Mouse (Mus musculus) midbrain, embryonic 16.5 days (tissue): ENCODE measurements at regions not wholly inside any gene's neighbourhood (a gene's known extent, or its start where the extent isn't known, plus 50 kb on each side); places are given as distances from the start of the nearest gene placed in this dataset.

Experiments used
- ATAC-seq: fragments of 200-750 bp; cut with Nextera tagmentation; 2 replicates; pipeline ENCODE4 v1.8.0; 2017; ENCODE audit warnings: moderate TSS enrichment
- H3K27ac ChIP-seq: fragments of 300-500 bp; sonication (generic); 2 replicates; pipeline ENCODE4 v1.5.1; 2014; ENCODE audit warnings: mild to moderate bottlenecking, low read length, mixed read lengths
- H3K27me3 ChIP-seq: fragments of 300-500 bp; sonication (generic); 2 replicates; pipeline ENCODE4 v1.6.1; 2014; ENCODE audit warnings: low read depth, low read length, mixed read lengths; ENCODE audit not compliant: control insufficient read depth, insufficient read depth
- H3K36me3 ChIP-seq: fragments of 300-500 bp; sonication (generic); 2 replicates; pipeline ENCODE4 v1.6.1; 2014; ENCODE audit warnings: mild to moderate bottlenecking, low read length, moderate library complexity, mixed read lengths; ENCODE audit not compliant: control insufficient read depth, insufficient read depth
- H3K4me1 ChIP-seq: fragments of 300-500 bp; sonication (generic); 2 replicates; pipeline ENCODE4 v1.6.1; 2014; ENCODE audit warnings: mild to moderate bottlenecking, low read length, mixed read lengths; ENCODE audit not compliant: control insufficient read depth, insufficient read depth
- H3K4me2 ChIP-seq: fragments of 300-500 bp; sonication (generic); 2 replicates; pipeline ENCODE4 v1.6.1; 2014; ENCODE audit warnings: mild to moderate bottlenecking, low read length, mixed read lengths
- H3K4me3 ChIP-seq: fragments of 300-500 bp; sonication (generic); 2 replicates; pipeline ENCODE4 v1.5.1; 2014; ENCODE audit warnings: low read depth, mild to moderate bottlenecking, low read length, moderate library complexity, mixed read lengths
- H3K9ac ChIP-seq: fragments of 300-500 bp; sonication (generic); 2 replicates; pipeline ENCODE4 v1.6.1; 2014; ENCODE audit warnings: low read depth, low read length, mixed read lengths
- H3K9me3 ChIP-seq: fragments of 300-500 bp; sonication (generic); replicated peaks from 2 replicates; pipeline ENCODE4 v1.6.1; 2014; ENCODE audit warnings: mild to moderate bottlenecking, low read length, mixed read lengths; ENCODE audit not compliant: control insufficient read depth, poor library complexity, severe bottlenecking
- whole genome bisulfite sequencing: fragments of 180-500 bp; shearing (Covaris S2); extraction: QIAGEN DNeasy Blood & Tissue Kit; methylation state at CpG from one replicate; pipeline ENCODE4 v1.1.7; 2014; 5-methylcytosine and 5-hydroxymethylcytosine counted together

- no peak overlapping the region for H3K27ac ChIP-seq
- H3K4me3 ChIP-seq, result no peak overlapping the region
- H3K36me3 ChIP-seq, result no peaks in the 10 kb centered on the region
- no peak overlapping the region for H3K4me2 ChIP-seq
- no peak for ATAC-seq
- H3K9ac ChIP-seq, result no peak overlapping the region
- H3K9me3 ChIP-seq, result no peaks in the 10 kb centered on the region
- no peaks in the 10 kb centered on the region for H3K4me1 ChIP-seq
- H3K27me3 ChIP-seq, result no peaks in the 10 kb centered on the region
- 90% methylated on average over 4 of the region's 4 CpGs for WGBS
Observed at GRCm38 (mm10) chr12:16210553-16210952, 393.8 kb upstream of the Trib2 start.

DNA sequence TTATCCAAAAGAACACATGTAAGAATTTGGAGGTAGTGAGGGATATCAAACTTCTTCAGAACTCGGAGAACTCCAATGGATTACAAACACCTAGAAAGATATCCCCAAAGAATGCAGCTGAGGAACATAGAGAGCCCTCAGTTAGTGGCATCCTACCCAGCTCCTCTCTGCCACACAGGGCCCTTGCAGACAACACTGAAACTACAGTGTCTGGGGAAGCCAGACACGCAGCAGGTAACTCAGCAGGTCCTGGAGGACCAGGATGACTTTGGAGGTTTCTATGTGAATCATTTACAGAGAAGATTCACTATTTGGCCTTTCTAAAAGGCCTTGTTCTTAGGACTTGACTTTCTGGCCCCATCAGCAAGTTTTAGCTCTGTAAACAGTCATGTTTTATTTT is 393.4 kb upstream of the Trib2 start:
- H3K36me3 ChIP-seq, result no peaks in the 10 kb centered on the region
- H3K27ac ChIP-seq, result no peak overlapping the region
- H3K9me3 ChIP-seq, result no peaks in the 10 kb centered on the region
- H3K27me3 ChIP-seq, result no peaks in the 10 kb centered on the region
- H3K4me1 ChIP-seq, result no peaks in the 10 kb centered on the region
- 74% methylated on average over 2 of the region's 2 CpGs for WGBS
- no peak overlapping the region for H3K4me3 ChIP-seq
- H3K9ac ChIP-seq, result no peak overlapping the region
- ATAC-seq, result no peak
- H3K4me2 ChIP-seq, result no peak overlapping the region

DNA sequence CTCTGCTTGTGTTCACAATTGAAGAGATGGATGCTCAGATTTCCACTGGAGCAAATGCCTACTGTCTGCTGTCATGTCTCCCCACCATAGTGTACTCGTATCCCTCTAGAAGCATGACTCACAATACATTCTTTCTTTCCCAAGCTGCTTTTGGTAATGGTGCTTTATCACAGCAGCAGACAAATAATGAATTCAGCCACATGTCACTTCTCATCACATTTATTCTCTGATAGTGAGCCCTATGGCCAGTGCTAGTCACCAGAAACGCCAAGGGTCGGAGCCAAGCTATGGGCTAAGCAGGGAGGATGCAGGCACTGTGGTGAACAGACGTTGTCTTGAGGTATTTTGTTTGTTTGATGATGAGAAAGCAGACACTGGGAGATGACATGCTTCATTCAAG is 388.2 kb upstream of the Trib2 start:
- Histone ChIP-seq H3K36me3 (no peaks in the 10 kb centered on the region), H3K4me1 (no peaks in the 10 kb centered on the region), H3K27ac (no peak overlapping the region), H3K4me3 (no peak overlapping the region), H3K4me2 (no peak overlapping the region), H3K9ac (no peak overlapping the region), H3K9me3 (no peaks in the 10 kb centered on the region), H3K27me3 (no peaks in the 10 kb centered on the region)
- 75% methylated on average over 4 of the region's 4 CpGs for WGBS
- no peak for ATAC-seq

DNA sequence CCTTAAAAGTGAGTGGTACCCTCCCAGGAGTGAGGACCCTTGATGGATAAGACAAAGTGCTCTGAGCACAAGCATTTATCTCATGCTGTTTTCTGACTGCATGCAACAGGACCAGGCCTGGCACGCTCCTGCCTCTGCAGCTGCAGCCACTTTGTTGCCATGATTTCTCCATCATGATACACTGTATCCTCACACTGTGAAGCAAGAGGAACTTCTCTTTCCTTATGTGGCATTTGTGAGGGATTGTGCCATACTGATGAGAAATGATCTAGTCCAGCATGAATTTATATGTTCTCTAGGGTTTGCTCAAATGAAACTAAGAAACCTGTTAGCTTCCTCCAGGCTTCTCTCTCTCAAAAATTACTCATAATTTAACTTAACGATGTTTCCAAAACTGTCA is 380.2 kb upstream of the Trib2 start:
- ATAC-seq, result no peak
- Histone ChIP-seq H3K27ac (no peak overlapping the region), H3K4me3 (no peak overlapping the region), H3K4me2 (no peak overlapping the region), H3K36me3 (no peaks in the 10 kb centered on the region), H3K9ac (no peak overlapping the region), H3K27me3 (no peaks in the 10 kb centered on the region), H3K9me3 (no peaks in the 10 kb centered on the region), H3K4me1 (no peaks in the 10 kb centered on the region)
- WGBS, result 83% methylated on average over 2 of the region's 2 CpGs

- ATAC-seq, result no peak
- no peaks in the 10 kb centered on the region for H3K27me3 ChIP-seq
- H3K9me3 ChIP-seq, result no peaks in the 10 kb centered on the region
- H3K27ac ChIP-seq, result no peak overlapping the region
- no peak overlapping the region for H3K4me3 ChIP-seq
- H3K4me1 ChIP-seq, result no peaks in the 10 kb centered on the region
- H3K36me3 ChIP-seq, result no peaks in the 10 kb centered on the region
- WGBS, result 95% methylated on average over 3 of the region's 3 CpGs
- no peak overlapping the region for H3K4me2 ChIP-seq
- H3K9ac ChIP-seq, result no peak overlapping the region
Observed at GRCm38 (mm10) chr12:16191803-16192389, 375.2 kb upstream of the Trib2 start.

DNA sequence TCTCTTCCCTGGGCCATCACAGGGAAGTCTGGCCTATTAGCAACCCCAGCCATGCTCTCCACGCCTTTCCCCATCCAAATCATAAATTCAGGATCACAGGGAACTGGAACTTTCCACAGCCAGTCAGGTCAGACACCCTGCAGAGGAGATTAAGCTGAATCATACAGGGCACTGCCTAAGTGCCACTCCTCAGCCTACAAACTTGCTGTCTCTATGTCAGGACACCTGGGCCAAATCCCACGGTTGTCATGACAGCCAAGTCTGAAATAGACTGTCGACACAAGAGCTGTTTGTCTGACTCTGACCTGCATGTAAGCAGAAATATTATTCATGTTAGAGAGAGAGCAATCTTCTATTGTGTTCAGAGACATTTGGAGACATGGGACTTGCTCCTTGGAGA is 374.0 kb upstream of the Trib2 start:
- 29% methylated on average over 3 of the region's 3 CpGs for WGBS

DNA sequence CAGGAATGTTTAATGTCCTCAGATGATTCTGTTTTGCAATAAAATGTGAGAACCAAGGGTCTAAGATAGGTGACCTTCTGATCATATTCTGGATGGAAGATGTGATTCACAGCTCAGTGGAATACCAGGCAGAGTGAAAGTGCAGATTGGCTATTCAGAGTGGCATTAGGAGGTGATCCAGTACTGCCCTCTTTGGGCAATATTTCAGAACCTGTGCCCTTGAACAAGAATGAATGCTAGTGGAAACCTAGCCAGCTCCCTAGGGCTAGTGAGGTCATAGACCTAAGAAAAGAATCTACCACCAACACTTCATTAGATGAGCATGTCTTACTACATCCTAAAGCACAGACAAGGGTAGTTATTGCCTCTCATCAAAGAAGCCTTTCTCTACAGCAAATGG is 372.7 kb upstream of the Trib2 start:
- ATAC-seq, result no peak
- Histone ChIP-seq H3K4me2 (no peak overlapping the region), H3K9me3 (no peaks in the 10 kb centered on the region), H3K36me3 (no peaks in the 10 kb centered on the region), H3K27me3 (no peaks in the 10 kb centered on the region), H3K4me3 (no peak overlapping the region), H3K4me1 (no peaks in the 10 kb centered on the region), H3K9ac (no peak overlapping the region), H3K27ac (no peak overlapping the region)

More for the DNA sequence above, 374.0 kb upstream of the Trib2 start:
- Histone ChIP-seq H3K9me3 (no peaks in the 10 kb centered on the region), H3K36me3 (no peaks in the 10 kb centered on the region), H3K27ac (no peak overlapping the region), H3K4me3 (no peak overlapping the region), H3K9ac (no peak overlapping the region), H3K4me1 (no peaks in the 10 kb centered on the region), H3K4me2 (no peak overlapping the region), H3K27me3 (no peaks in the 10 kb centered on the region)
- ATAC-seq, result no peak

GRCm38 (mm10) chr12:16185976-16186515 is 369.3 kb upstream of the Trib2 start:
- H3K4me3 ChIP-seq, result no peak overlapping the region
- WGBS, result 39% methylated on average over 12 of the region's 12 CpGs
- peak overlapping the region; percentile 1; the same call in 1 of the 2 replicates for H3K4me2 ChIP-seq
- H3K36me3 ChIP-seq, result no peaks in the 10 kb centered on the region
- peak; percentile 23; the same call in 1 of the 2 replicates for ATAC-seq
- H3K9me3 ChIP-seq, result no peaks in the 10 kb centered on the region
- H3K9ac ChIP-seq, result no peak overlapping the region
- H3K27me3 ChIP-seq, result no peaks in the 10 kb centered on the region
- peaks cover 3% of the 10 kb centered on the region; the same call in 1 of the 2 replicates for H3K4me1 ChIP-seq
- H3K27ac ChIP-seq, result no peak overlapping the region

DNA sequence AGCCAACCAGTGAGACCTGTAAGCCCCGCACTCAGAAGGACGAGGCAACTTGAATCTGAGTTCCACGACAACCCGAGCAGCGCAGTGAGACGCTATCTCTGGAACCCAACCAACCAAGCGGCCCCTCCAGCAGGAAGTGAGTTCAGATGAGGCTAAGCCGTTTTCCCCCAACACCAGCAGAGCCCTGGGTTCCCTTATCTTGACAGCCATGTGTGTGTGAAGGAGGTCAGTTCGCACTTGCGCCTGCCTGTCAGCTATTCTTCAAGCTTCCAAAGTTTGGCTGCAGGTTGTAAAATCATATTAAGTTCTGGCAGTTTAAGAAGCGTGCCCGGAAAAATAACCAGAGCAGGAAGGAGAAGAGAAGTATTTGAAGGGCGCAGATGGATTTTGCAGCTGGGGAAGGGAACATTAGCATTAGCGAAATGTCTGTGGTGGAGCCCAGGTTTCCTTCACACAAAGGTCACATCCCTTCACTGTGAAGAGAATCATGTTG is 368.8 kb upstream of the Trib2 start:
- no peak overlapping the region for H3K27ac ChIP-seq
- H3K4me1 ChIP-seq, result peaks cover 3% of the 10 kb centered on the region; the same call in 1 of the 2 replicates
- 0 out of 2 replicates have a peak overlapping the region, but pooled peaks have one; percentile 2 for H3K4me2 ChIP-seq
- no peaks in the 10 kb centered on the region for H3K9me3 ChIP-seq
- ATAC-seq, result no peak
- no peaks in the 10 kb centered on the region for H3K36me3 ChIP-seq
- no peak overlapping the region for H3K9ac ChIP-seq
- H3K4me3 ChIP-seq, result no peak overlapping the region
- 80% methylated on average over 14 of the region's 14 CpGs for WGBS
- no peaks in the 10 kb centered on the region for H3K27me3 ChIP-seq
